Mouse (Mus musculus): ENCODE data around the gene Nox4. TPM values are rescaled to one million over a fixed set of nuclear protein-coding genes. Genes with fewer than 3 reads are reported as not detected.
A peak's percentile ranks its signal among the peaks of the same experiment; 100 is the strongest.
"Not testable (repeated sequence)": the region's sequence is repeated elsewhere in the genome, so short reads cannot be mapped to it uniquely, and the experiment has no call there.

The Nox4 gene
- polyA plus RNA-seq, 1 experiment from 2014 or later = 0.07 TPM

DNA sequence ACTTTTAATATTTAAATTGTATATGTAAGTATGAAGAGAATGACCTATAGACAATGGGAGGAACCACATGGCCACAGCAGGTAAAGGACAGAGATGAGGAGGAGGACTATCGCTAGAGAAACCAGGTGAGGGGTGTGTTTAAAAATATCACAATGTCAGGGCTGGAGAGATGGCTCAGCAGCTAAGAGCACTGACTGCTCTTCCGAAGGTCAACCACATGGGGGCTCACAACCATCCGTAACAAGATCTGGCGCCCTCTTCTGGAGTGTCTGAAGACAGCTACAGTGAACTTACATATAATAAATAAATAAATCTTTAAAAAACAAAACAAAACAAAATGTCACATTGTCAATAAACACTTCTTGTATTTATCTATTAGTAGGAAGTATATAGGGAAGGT, 165.5 kb downstream of the Nox4 start:
- not testable (repeated sequence) for H3K9me3 ChIP-seq (ENCODE audit: low read length); H3K4me2 ChIP-seq (ENCODE audit: low read depth, low read length); H3K4me1 ChIP-seq (ENCODE audit: insufficient read depth); H3K27ac ChIP-seq (ENCODE audit: low read depth); H3K4me3 ChIP-seq (ENCODE audit: low read depth, low read length); H3K36me3 ChIP-seq (replicated peaks; ENCODE audit: insufficient read depth, low read length); H3K27me3 ChIP-seq (ENCODE audit: insufficient read depth, low read length); H3K9ac ChIP-seq (replicated peaks); DNase-seq; ATAC-seq
- TF ChIP-seq CTCF (IDR thresholded peaks at IDR 0.05; ENCODE audit: low read depth) = peak; percentile 51
- 7% methylated on average over 4 of the region's 4 CpGs for WGBS (ENCODE audit: insufficient replicate concordance)

DNA sequence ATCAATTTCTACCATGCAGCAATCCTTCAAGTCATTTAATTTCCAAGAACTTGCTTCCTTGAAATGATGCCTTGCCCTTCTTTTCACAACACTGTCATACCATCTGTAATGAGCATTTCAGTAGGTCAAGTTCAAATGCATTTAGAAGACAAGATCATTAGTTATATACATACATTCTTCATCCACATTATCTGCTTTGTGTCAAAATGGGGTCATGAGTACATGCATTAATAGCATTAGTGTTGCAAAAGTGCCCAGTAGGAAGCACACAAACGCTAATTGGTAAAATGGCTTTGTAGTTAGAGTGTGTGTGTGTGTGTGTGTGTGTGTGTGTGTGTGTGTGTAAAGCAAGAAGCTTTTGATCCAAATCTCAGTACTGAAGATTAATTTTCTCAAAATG, 167.4 kb downstream of the Nox4 start:
- DNase-seq (no peak), ATAC-seq (no peak)
- Histone ChIP-seq H3K9ac (replicated peaks) (no peak overlapping the region), H3K27ac (ENCODE audit: low read depth) (no peak overlapping the region), H3K4me3 (ENCODE audit: low read depth, low read length) (no peak overlapping the region), H3K27me3 (ENCODE audit: insufficient read depth, low read length) (no peaks in the 10 kb centered on the region), H3K9me3 (ENCODE audit: low read length) (no peaks in the 10 kb centered on the region), H3K36me3 (replicated peaks; ENCODE audit: insufficient read depth, low read length) (no peaks in the 10 kb centered on the region), H3K4me1 (ENCODE audit: insufficient read depth) (no peaks in the 10 kb centered on the region), H3K4me2 (ENCODE audit: low read depth, low read length) (no peak overlapping the region)
- 69% methylated on average over 1 of the region's 1 CpGs for WGBS (ENCODE audit: insufficient replicate concordance)
- TF ChIP-seq EP300 (IDR thresholded peaks at IDR 0.05; ENCODE audit: low read depth) = no peak
- no peak for TF ChIP-seq CTCF (IDR thresholded peaks at IDR 0.05; ENCODE audit: low read depth)

Other genes starting within 250 kb of the Nox4 start
- gene Vmn2r79, start 250.0 kb upstream of the Nox4 start, polyA plus RNA-seq (2015; fragmentation: Nextera tagmentation; extraction: Ambion mirVana) = not detected in 2 replicates
- not detected in 2 replicates for gene Tyr, start 247.4 kb downstream of the Nox4 start, polyA plus RNA-seq (2015; fragmentation: Nextera tagmentation; extraction: Ambion mirVana)

Data from liver, postnatal 0 days (tissue).